Mouse (Mus musculus): Measurements from ENCODE around the gene Olfr473.
"Not testable (repeated sequence)": the region's sequence is repeated elsewhere in the genome, so short reads cannot be mapped to it uniquely, and the experiment has no call there.

The Olfr473 gene

GRCm38 (mm10) chr7:107930146-107930545, at the start of gene Olfr473:
Gene Olfr473 (plus strand): TSS chr7:107930446.
- DNase-seq (ENCODE audit: inconsistent age in 2 of 2, low spot score in 1 of 2) = no peak

- no peak for DNase-seq (ENCODE audit: inconsistent age in 2 of 2, low spot score in 1 of 2)
Measured at GRCm38 (mm10) chr7:107897602-107898001, 32.6 kb upstream of the Olfr473 start, which contains the start of gene Olfr472. Gene Olfr472 (plus strand): TSS chr7:107897902.

GRCm38 (mm10) chr7:107952539-107952938, 22.3 kb downstream of the Olfr473 start:
- DNase-seq (ENCODE audit: inconsistent age in 2 of 2, low spot score in 1 of 2) = not testable (repeated sequence)

- no peak for DNase-seq (ENCODE audit: inconsistent age in 2 of 2, low spot score in 1 of 2)
Measured at GRCm38 (mm10) chr7:107954343-107954742, 24.1 kb downstream of the Olfr473 start, which contains the start of gene Olfr474. Gene Olfr474 (plus strand): TSS chr7:107954643.

GRCm38 (mm10) chr7:107964503-107964902, 34.3 kb downstream of the Olfr473 start, which contains the start of gene Olfr476:
Gene Olfr476 (plus strand): TSS chr7:107964803.
- DNase-seq (ENCODE audit: inconsistent age in 2 of 2, low spot score in 1 of 2) = no peak

Measured in adrenal gland, adult (tissue).